Mouse (Mus musculus) ES-E14 (cell line): ENCODE measurements at regions not wholly inside any gene's neighbourhood (a gene's known extent, or its start where the extent isn't known, plus 50 kb on each side); places are given as distances from the start of the nearest gene placed in this dataset.

Experiments
- DNase-seq: peaks from one replicate; pipeline ENCODE4 v3.0.0-alpha.2; 2013; ENCODE audit warnings: low read depth, low spot score
- H3K27ac ChIP-seq: 2 replicates; pipeline ENCODE4 v1.5.1; 2012; ENCODE audit warnings: low read depth, mild to moderate bottlenecking, low read length, moderate library complexity, mixed read lengths; ENCODE audit not compliant: poor library complexity, insufficient read depth, severe bottlenecking
- H3K36me3 ChIP-seq: 2 replicates; pipeline ENCODE4 v1.6.1; 2012; ENCODE audit warnings: mild to moderate bottlenecking, low read length, moderate library complexity, mixed read lengths; ENCODE audit not compliant: control insufficient read depth, poor library complexity, insufficient read depth, severe bottlenecking
- H3K4me1 ChIP-seq, 2 experiments: fragments of 150-350 bp in 1 of 2; sonication (generic) in 1 of 2; 2 replicates each; pipeline ENCODE4 v1.6.1; 2012; ENCODE audit warnings: low read length in 2 of 2, mild to moderate bottlenecking in 1 of 2, mixed read lengths in 1 of 2; ENCODE audit not compliant: control insufficient read depth in 2 of 2, insufficient read depth in 2 of 2, poor library complexity in 1 of 2
- H3K4me3 ChIP-seq, 2 experiments: fragments of 150-350 bp in 1 of 2; sonication (generic) in 1 of 2; 2 replicates each; pipeline ENCODE4 v1.5.1; 2012; ENCODE audit warnings: low read length in 2 of 2, low read depth in 1 of 2, mild to moderate bottlenecking in 1 of 2, mixed read lengths in 1 of 2; ENCODE audit not compliant: insufficient read depth in 1 of 2, poor library complexity in 1 of 2, severe bottlenecking in 1 of 2
- H3K9ac ChIP-seq: 2 replicates; pipeline ENCODE4 v1.6.1; 2012; ENCODE audit warnings: low read depth, mild to moderate bottlenecking, low read length, mixed read lengths; ENCODE audit not compliant: poor library complexity, insufficient read depth, severe bottlenecking
- H3K9me3 ChIP-seq: fragments of 150-350 bp; sonication (generic); 2 replicates; pipeline ENCODE4 v1.6.1; 2012; ENCODE audit warnings: low read depth, mild to moderate bottlenecking, low read length; ENCODE audit not compliant: control insufficient read depth, insufficient read depth
- CHD2 ChIP-seq: IDR thresholded peaks from 2 replicates; pipeline ENCODE4 v1.6.1; 2014; ENCODE audit warnings: mild to moderate bottlenecking, low read depth, low read length, inconsistent platforms
- HCFC1 ChIP-seq: IDR thresholded peaks from 2 replicates; pipeline ENCODE4 v1.6.1; 2012; ENCODE audit warnings: low read length, inconsistent platforms, borderline replicate concordance; ENCODE audit not compliant: insufficient read depth
- MAFK ChIP-seq: IDR thresholded peaks from 2 replicates; pipeline ENCODE4 v1.6.1; 2014; ENCODE audit warnings: mild to moderate bottlenecking, low read depth, low read length, inconsistent platforms; ENCODE audit not compliant: insufficient read depth
- ZC3H11A ChIP-seq: IDR thresholded peaks from 2 replicates; pipeline ENCODE4 v1.6.1; 2012; ENCODE audit warnings: low read depth, mild to moderate bottlenecking, inconsistent platforms, low read length, borderline replicate concordance
- ZNF384 ChIP-seq: IDR thresholded peaks from 2 replicates; pipeline ENCODE4 v1.6.1; 2012; ENCODE audit warnings: low read depth, low read length, inconsistent platforms
- in situ Hi-C, 2 experiments: fragments of 600-800 bp; cut with MboI; formaldehyde crosslinking; loops; one replicate each; pipeline ENCODE4 v1.15.1; 2025; ENCODE audit warnings: low sequenced_read_pairs in 2 of 2, inconsistent platforms in 1 of 2; ENCODE audit not compliant: unreplicated experiment in 2 of 2

GRCm38 (mm10) chr13:97448123-97448522 is 207.2 kb downstream of the Enc1 start:
- Histone ChIP-seq H3K27ac (no peak overlapping the region), H3K9ac (no peak overlapping the region), H3K4me3 (no peak overlapping the region), H3K9me3 (no peaks in the 10 kb centered on the region), H3K4me1 (peaks cover 0 to 9% of the 10 kb centered on the region in 2 experiments; a peak in 2 of 4 replicates), H3K36me3 (no peaks in the 10 kb centered on the region)
- in situ Hi-C loops: no loop called here
- no peak for DNase-seq
- TF ChIP-seq HCFC1 (no peak), CHD2 (no peak), ZNF384 (no peak), ZC3H11A (no peak), MAFK (no peak)

GRCm38 (mm10) chr13:97443731-97444428 is 203.0 kb downstream of the Enc1 start:
- no peak overlapping the region for H3K9ac ChIP-seq
- peaks cover 4 to 29% of the 10 kb centered on the region in 2 experiments; a peak in 3 of 4 replicates for H3K4me1 ChIP-seq
- no peaks in the 10 kb centered on the region for H3K36me3 ChIP-seq
- DNase-seq: no peak
- no peak overlapping the region for H3K4me3 ChIP-seq
- H3K9me3 ChIP-seq: no peaks in the 10 kb centered on the region
- H3K27ac ChIP-seq: no peak overlapping the region
- TF ChIP-seq HCFC1 (no peak), ZNF384 (no peak), MAFK (no peak), ZC3H11A (no peak), CHD2 (no peak)
- in situ Hi-C loops: no loop called here

GRCm38 (mm10) chr13:97442806-97443205 is 201.9 kb downstream of the Enc1 start:
- Histone ChIP-seq H3K9me3 (no peaks in the 10 kb centered on the region), H3K36me3 (no peaks in the 10 kb centered on the region), H3K4me1 (peaks cover 7 to 34% of the 10 kb centered on the region in 2 experiments; a peak in 3 of 4 replicates), H3K9ac (no peak overlapping the region), H3K27ac (no peak overlapping the region; the same call in 1 of the 2 replicates), H3K4me3 (no peak overlapping the region; a peak in 1 of 4 replicates)
- in situ Hi-C loops: no loop called here
- DNase-seq: no peak
- no peak for TF ChIP-seq HCFC1
- TF ChIP-seq ZNF384: no peak
- no peak for TF ChIP-seq ZC3H11A
- TF ChIP-seq CHD2: no peak
- TF ChIP-seq MAFK: no peak

GRCm38 (mm10) chr13:97442283-97442682 is 201.4 kb downstream of the Enc1 start:
- peak overlapping the region; percentile 13; the same call in 1 of the 2 replicates for H3K9ac ChIP-seq
- H3K4me1 ChIP-seq: peaks cover 8 to 36% of the 10 kb centered on the region in 2 experiments
- no peak for DNase-seq

GRCm38 (mm10) chr13:97441803-97442202 is 200.9 kb downstream of the Enc1 start:
- Histone ChIP-seq H3K4me1 (peaks cover 11 to 37% of the 10 kb centered on the region in 2 experiments), H3K9ac (no peak overlapping the region)

More at GRCm38 (mm10) chr13:97442283-97442682, 201.4 kb downstream of the Enc1 start:
- 0 out of 2 replicates have a peak, but pooled peaks have one; percentile 21 for TF ChIP-seq CHD2
- TF ChIP-seq ZC3H11A: no peak
- Histone ChIP-seq H3K9me3 (no peaks in the 10 kb centered on the region), H3K4me3 (no peak overlapping the region; a peak in 1 of 4 replicates), H3K27ac (peak overlapping the region; percentile 32), H3K36me3 (no peaks in the 10 kb centered on the region)
- in situ Hi-C loops: no loop called here

More at GRCm38 (mm10) chr13:97441803-97442202, 200.9 kb downstream of the Enc1 start:
- TF ChIP-seq HCFC1 (no peak), MAFK (no peak), CHD2 (no peak), ZNF384 (no peak), ZC3H11A (no peak)
- no peak for DNase-seq
- Histone ChIP-seq H3K36me3 (no peaks in the 10 kb centered on the region), H3K9me3 (no peaks in the 10 kb centered on the region), H3K4me3 (no peak overlapping the region), H3K27ac (no peak overlapping the region; the same call in 1 of the 2 replicates)
- in situ Hi-C loops: no loop called here
